Mouse (Mus musculus): ENCODE measurements around the gene 1110059G10Rik.

DNA sequence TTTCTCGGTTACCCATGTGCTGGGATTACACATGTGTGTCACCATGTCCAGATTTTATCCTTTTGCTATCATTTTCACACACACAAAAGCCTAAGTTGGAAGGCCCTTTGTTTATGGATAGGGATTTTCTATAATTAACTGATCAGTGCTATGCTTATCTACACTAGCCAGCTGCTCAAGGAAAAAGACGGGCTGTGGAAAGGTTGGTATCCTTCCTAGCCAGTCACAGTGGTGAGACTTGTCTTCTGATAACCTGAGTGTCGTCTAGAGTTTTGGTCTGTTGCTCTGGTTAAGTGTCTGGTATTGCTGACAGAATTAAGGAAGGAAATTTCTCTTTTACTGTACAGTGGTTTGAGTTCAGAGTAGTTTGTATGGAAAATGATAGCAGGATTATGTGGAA, 21.9 kb downstream of the 1110059G10Rik start:
- TF ChIP-seq POLR2A (IDR thresholded peaks at IDR 0.05; ENCODE audit: borderline replicate concordance, extremely low read depth, low read depth, low read length) = no peak
- TF ChIP-seq CTCF (IDR thresholded peaks at IDR 0.05; ENCODE audit: insufficient read depth, low read length) = no peak
